Mouse (Mus musculus): ENCODE data around the gene Samd11.

Samd11 gene

DNA sequence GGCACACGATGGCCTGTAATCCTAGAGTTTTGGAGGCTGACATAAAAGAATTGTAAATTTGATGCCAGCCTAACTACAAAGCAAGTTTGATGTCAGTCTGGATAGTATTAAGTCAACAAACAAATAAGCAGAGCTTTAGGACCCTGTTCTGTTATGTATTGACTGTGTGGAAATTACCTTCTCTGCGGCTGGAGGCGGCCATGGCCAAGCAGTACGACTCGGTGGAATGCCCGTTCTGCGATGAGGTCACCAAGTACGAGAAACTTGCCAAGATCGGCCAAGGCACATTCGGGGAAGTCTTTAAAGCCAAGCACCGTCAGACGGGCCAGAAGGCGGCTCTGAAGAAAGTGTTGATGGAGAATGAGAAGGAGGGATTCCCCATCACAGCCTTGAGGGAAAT lies 42.3 kb downstream of the Samd11 start:
- no peak for DNase-seq (ENCODE audit: low spot score)

GRCm38 (mm10) chr4:156209963-156210635 lies 45.4 kb downstream of the Samd11 start:
- no peak for DNase-seq (ENCODE audit: low spot score)

DNA sequence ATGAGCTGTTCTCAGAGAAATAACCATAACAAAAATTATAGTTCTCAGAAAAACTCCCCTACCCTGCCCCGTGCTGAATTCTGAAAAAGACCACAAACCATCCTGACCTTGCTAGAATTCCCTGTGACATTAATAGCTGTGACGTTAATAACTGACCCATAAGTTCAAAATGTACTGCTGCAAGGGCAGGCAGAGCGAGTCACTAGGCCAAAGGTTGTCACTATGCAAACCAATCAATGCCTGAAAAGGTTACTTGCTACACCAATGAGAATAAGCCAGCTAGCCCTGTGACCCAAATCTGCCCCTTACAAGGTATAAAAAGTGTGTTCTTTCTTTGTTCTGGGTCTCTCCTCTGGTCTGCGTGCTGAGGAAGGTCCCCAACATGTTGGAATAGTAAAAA lies 46.6 kb downstream of the Samd11 start:
- no peak for DNase-seq (ENCODE audit: low spot score)

DNA sequence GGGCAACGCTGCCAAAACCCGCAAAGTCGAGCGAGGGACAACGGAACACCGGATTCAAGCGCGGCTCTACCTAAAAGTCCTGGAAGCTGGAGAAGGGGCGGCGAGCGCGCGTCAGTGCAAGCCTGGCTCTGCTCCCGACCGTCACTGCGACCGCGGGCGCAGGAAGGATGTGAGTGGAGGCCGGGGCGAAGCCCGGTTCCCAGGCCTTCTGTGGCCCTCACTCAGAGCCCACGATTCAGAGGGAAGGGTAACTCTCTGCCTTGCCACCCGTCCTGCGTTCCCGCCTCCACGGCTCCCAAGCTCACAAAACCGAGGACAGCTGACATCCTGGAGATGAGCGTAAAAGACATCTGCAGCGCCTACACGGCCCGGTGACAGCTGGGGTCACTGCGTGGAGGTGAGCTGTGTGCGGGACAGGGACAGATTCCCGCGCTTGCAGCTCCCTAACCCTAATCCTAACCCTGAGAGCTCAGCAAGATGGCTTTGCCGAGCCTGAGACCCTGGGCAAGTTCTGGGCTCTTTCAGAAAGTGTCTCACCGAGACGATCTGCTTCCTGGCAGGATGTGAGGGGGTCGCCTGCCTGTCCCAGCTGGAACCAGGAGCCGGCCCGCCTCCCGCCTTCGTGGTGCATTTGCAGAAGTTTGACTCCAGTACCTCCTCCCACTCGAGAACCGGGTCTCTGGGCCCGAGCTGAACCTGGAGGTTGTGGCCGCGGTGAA lies 51.9 kb downstream of the Samd11 start:
- no peak for DNase-seq (ENCODE audit: low spot score)

DNA sequence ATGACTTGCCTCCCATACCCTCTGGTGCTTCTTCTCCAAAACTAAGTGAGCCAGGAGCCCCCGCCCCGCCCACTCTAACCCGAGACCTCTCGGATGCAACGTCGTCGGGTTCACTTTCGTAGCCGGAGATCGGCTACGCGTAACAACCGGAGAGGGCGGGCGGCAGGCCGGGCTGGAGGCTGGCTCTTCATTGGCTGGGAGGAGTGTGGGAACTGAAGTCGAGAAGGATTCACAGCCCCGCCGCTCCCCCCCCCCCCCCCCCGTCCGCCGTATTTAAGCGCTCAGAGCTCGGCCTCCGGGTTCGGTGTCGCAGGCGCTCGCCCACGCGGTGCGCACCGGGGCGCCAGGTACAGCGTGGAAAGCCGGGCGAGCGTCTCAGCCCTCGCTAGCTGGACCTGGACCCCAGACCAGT lies 52.5 kb downstream of the Samd11 start, which contains the start of gene AW011738:
AW011738 (plus strand) TSS at position 304 of the 412 bp plus-strand sequence.
- DNase-seq (ENCODE audit: low spot score): peak; percentile 63

- DNase-seq (ENCODE audit: low spot score): no peak
Measured at GRCm38 (mm10) chr4:156202462-156202893, 53.0 kb downstream of the Samd11 start.

- no peak for DNase-seq (ENCODE audit: low spot score)
Measured at GRCm38 (mm10) chr4:156200623-156201475, 54.6 kb downstream of the Samd11 start, which contains the start of gene Isg15. Gene Isg15, minus strand, starts transcription at chr4:156200818.

GRCm38 (mm10) chr4:156197829-156198205 lies 57.6 kb downstream of the Samd11 start:
- peak; percentile 83 for DNase-seq (ENCODE audit: low spot score)

- DNase-seq (ENCODE audit: low spot score): peak; percentile 53
Measured at GRCm38 (mm10) chr4:156197131-156197828, 58.2 kb downstream of the Samd11 start, which contains the start of gene Agrn. Gene Agrn, minus strand, starts transcription at chr4:156197488.

Data from layer of hippocampus, adult 11-12 months (tissue).